Mouse (Mus musculus): ENCODE data around the gene Tbc1d12.
"Not testable (repeated sequence)": the region's sequence is repeated elsewhere in the genome, so short reads cannot be mapped to it uniquely, and the experiment has no call there.

The Tbc1d12 gene

DNA sequence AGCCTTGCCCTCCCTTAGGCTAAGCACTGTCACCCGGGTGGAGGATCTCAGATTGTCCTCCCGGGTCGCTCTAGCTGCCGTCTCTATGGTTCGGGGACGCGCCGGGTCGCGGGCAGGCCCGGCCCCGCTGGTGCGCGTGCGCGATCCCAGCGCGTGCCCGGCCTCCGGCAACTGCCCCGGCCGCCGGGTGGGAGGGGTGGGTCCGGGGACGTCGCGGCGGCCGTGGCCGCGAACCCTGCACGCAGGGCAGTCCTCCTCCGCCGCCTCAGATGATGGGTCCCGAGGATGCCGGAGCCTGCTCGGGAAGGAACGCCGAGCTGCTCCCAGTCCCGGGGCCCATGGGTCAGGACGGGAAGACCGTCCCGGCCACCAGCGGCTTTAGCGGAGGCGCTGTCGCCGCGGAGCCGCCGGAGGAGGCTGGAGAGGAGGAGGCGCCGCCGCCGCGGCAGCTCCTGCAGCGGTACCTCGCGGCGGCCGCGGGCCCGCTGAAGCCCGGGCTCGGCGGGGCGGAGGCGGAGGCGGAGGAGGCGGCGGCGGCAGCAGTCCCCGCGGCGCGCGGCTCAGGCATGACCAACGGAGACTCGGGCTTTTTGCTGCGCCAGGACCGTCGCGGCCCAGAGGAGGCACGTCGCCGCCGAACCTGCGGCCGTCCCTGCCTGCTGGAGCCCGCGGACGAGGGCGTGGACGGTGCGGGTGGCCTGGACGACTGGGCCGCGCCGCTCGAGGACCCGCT, at the start of gene Tbc1d12:
TSS of gene Tbc1d12 (plus strand) at position 142 of the 733 bp plus-strand sequence.
- peak; percentile 92 for DNase-seq (ENCODE audit: extremely low read depth, insufficient read length, low spot score)

DNA sequence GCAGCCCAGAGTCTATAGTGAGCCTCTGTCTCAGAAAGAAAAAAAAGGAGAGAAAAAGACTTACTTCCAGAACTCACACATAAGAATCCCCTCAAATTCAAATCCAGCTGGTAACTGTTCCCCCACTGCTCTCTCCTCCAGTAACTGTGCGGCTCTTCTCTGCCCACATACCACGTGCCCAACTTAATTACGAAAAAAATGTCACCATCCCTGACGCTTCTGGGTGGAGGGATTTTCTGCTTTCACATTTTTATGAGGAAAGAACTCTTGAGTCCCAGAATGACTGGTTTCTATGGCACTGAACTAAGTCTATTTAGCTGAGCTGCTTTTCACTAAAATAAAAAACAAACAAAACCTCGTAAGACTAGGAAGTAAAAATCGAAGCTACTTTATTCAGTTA, 48.6 kb upstream of the Tbc1d12 start:
- DNase-seq (ENCODE audit: extremely low read depth, insufficient read length, low spot score) = no peak

DNA sequence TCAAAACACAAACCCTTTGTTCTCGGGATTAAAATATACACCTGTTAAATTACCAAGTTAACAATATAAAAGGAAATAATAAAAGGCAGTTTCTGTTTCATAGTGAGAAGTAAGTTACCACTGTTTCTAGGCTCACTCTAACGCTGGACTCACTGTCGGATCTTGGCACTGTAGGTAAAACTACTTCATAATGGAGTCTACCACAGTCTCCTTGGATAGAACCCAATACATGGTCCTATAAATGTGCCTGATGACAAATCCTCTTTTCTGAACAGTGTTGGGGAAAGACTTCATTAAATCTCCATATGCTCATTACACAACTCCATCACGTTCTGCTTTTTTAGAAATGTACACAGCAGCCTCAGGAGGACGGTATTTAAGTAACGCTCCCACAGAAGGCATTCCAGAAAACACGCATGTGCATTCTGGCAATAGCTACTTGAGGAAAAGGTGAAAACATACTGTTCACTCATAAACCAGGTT, 42.8 kb upstream of the Tbc1d12 start:
- DNase-seq (ENCODE audit: extremely low read depth, insufficient read length, low spot score) = no peak

- no peak for DNase-seq (ENCODE audit: extremely low read depth, insufficient read length, low spot score)
Measured at GRCm38 (mm10) chr19:38796546-38796945, 39.8 kb upstream of the Tbc1d12 start.

- no peak for DNase-seq (ENCODE audit: extremely low read depth, insufficient read length, low spot score)
Measured at GRCm38 (mm10) chr19:38798291-38798690, 38.1 kb upstream of the Tbc1d12 start.

GRCm38 (mm10) chr19:38798801-38799200, 37.6 kb upstream of the Tbc1d12 start:
- no peak for DNase-seq (ENCODE audit: extremely low read depth, insufficient read length, low spot score)

GRCm38 (mm10) chr19:38818191-38818590, 18.2 kb upstream of the Tbc1d12 start:
- no peak for DNase-seq (ENCODE audit: extremely low read depth, insufficient read length, low spot score)

DNA sequence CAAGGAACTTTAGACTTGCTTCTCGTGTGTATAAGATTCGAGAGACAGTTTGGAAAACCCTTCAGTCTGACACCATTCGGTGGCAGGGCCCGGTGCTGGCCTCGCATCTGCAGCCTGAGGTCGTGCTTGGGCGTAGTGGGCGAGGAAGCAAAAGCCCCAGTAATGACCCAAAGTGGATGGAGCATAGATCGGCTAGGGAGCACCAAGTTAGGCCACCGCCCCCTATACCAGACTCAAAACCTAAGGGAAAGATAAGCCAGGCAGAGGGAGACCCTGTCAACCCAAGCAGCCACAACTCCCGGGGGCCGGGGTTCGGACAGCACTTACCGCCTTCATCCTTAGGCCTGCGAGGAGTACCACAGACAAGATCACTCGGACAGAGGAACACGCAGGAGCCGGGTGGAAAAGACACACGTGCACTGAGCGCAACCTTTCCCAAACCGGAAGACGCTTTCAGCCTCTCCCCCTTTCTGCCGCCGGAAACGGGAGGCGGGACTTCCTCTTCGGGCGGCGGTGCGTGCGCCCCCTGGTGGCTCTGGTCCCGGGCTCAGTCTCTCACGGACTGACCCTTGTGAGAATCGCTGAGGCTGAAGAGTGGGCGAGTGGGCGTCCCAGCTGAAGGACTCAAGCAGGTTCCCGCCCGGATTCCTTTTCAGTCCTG, 17.5 kb upstream of the Tbc1d12 start, which contains the start of gene Noc3l:
TSS of gene Noc3l (minus strand) at position 472 of the 661 bp plus-strand sequence.
- peak; percentile 91 for DNase-seq (ENCODE audit: extremely low read depth, insufficient read length, low spot score)

DNA sequence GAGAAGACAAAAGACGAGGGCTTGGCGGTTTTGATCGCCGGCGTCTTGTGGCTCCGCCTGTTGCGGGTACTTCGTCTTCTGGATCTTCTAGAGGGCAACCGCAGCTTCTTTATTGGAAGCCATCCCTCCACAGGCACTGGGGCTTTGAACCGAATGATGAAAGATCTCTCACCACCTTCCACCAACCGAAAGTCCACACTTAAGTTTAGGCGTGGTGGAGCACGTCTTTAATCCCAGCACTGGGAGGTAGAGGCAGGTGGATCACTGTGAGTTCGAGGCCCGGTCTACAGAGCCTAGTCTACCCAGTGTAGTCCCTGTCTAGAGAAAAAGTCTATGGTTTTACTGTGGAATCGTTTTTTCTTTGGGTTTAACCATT, 17.0 kb upstream of the Tbc1d12 start:
- DNase-seq (ENCODE audit: extremely low read depth, insufficient read length, low spot score) = no peak

GRCm38 (mm10) chr19:38820186-38820804, 16.1 kb upstream of the Tbc1d12 start:
- no peak for DNase-seq (ENCODE audit: extremely low read depth, insufficient read length, low spot score)

DNA sequence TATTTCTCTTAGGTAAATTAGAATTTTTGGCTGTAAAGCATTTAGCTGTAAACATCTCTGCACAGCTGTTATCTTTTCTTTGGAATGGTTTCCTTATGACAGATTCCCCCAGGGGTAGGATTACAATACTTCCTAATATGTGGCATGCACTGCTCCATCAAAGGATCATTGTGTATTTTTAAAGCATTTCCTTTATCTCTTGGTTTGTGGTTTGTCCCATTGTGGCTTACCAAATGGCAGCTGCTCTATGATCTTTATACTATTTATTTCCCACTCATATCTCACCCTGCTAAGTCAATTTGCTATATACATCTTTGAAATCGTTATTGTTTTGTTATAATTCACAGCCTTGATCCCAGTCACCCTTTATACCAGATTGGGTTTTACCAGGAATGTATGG, 3.2 kb upstream of the Tbc1d12 start:
- DNase-seq (ENCODE audit: extremely low read depth, insufficient read length, low spot score) = no peak

- no peak for DNase-seq (ENCODE audit: extremely low read depth, insufficient read length, low spot score)
Measured at GRCm38 (mm10) chr19:38836084-38836437, 318 bp upstream of the Tbc1d12 start.

DNA sequence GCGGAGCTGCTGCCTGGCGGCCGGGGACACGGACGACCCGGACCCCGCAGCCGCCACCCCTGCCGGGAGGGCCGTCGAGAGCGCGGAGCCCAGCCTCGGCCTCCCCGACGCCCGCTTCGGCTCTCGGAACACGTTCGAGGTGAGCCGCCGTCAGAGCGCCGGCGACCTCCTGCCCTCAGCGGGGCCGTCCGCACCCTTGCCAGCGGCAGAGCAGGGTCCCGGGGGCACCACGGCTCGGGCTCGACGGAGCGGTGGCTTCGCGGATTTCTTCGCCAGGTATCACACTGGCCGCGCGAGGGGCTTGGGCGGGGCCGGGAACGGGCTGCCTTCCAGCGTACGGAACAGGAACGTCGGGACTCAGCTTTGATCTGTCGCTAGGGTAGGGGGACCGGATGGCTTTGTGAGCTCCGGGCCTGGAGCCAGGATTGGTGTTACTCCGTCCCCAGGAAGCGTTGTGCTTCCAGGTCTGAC, 827 bp downstream of the Tbc1d12 start:
- DNase-seq (ENCODE audit: extremely low read depth, insufficient read length, low spot score) = peak; percentile 78

DNA sequence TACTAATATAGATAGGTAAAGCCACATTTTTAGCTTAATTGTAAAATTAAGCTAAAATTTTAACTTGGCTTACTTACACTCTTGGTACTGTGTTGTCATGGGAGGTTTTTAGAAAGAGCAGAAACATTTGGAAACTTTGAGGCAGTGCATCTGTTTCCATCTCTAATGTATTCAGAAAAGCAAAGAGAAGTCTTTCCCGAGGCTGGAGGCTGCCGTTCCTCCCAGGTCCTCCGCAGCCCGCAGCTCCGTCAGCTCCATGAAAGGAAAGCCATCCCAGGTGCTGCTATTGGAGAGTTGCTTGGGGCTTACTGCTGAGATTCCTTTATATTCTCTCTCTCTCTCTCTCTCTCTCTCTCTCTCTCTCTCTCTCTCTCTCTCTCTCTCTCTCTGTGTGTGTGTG, 8.4 kb downstream of the Tbc1d12 start:
- DNase-seq (ENCODE audit: extremely low read depth, insufficient read length, low spot score) = no peak

GRCm38 (mm10) chr19:38846373-38846772, 10.0 kb downstream of the Tbc1d12 start:
- DNase-seq (ENCODE audit: extremely low read depth, insufficient read length, low spot score) = no peak

- DNase-seq (ENCODE audit: extremely low read depth, insufficient read length, low spot score) = no peak
Measured at GRCm38 (mm10) chr19:38858224-38858623, 21.8 kb downstream of the Tbc1d12 start.

GRCm38 (mm10) chr19:38862523-38862922, 26.1 kb downstream of the Tbc1d12 start:
- no peak for DNase-seq (ENCODE audit: extremely low read depth, insufficient read length, low spot score)

DNA sequence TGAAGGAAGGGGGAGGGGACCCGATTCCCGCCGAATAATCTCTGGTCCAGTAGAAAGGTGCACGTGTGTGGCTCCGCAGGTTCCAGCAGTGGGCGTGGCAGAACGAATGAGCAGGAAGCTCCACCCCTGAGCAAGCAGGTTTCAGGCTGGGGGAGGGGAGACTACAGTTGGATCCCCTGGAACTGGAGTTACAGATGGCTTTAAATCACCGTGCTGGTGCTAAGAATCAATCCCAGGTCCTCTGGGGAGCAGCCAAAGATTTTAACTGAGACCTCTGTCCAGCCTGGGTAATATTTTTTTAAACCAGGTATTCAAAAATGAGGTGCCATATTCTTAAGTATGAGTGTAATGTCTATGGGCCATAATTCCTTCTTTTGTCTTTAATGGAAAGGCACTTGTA, 38.4 kb downstream of the Tbc1d12 start:
- not testable (repeated sequence) for DNase-seq (ENCODE audit: extremely low read depth, insufficient read length, low spot score)

- no peak for DNase-seq (ENCODE audit: extremely low read depth, insufficient read length, low spot score)
Measured at GRCm38 (mm10) chr19:38880300-38880699, 43.9 kb downstream of the Tbc1d12 start.

DNA sequence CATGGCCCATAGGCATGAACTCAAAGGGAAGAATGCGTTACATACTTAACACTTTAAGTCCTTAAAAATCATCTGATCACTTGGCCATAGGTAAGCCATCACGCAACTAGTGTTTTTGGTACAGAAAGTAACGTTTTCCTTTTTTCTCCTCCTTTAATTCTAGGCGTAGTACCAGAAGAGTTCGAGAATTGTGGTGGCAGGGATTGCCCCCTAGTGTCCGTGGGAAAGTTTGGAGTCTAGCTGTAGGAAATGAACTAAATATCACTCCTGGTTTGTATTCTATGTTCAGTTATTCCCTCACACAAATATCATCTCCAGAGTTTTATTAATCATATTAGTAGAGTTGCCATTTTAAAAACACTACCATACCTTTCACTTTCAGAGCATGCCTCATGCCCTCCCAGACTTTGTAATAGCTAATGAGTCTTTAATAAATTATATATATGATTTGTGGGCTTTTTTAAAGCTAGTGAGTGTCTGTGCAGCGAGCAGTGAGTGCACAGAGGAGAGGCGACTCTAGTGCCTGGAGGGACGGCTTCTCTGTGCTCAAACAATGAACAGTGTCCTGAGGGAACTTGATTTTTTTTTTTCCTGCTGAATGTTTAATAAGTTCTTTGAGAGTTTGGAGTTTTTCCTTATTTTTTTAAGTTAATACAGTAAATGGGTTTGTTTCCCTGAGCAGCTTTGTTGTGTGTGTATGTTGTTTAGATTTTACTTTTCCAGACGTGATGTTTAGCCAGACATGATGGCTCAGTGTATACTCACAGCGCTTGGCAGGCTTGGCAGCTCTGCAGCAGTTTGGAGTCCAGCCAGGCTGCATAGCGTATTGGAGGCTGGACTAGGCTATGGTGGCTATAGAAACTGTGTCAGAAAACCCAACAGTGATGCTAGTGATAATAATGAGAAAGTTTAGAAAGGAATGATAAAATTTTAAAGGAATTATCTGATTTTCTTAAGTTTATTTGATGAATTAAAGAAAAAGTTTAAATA, 65.1 kb downstream of the Tbc1d12 start:
- DNase-seq (ENCODE audit: extremely low read depth, insufficient read length, low spot score) = no peak
